Mouse (Mus musculus): ENCODE measurements around the gene Acd. TPM values are rescaled to one million over a fixed set of nuclear protein-coding genes. Genes with fewer than 3 reads are reported as not detected.

Gene Acd
- polyA plus RNA-seq, 1 experiment from 2014 or later, result 74.1 TPM

DNA sequence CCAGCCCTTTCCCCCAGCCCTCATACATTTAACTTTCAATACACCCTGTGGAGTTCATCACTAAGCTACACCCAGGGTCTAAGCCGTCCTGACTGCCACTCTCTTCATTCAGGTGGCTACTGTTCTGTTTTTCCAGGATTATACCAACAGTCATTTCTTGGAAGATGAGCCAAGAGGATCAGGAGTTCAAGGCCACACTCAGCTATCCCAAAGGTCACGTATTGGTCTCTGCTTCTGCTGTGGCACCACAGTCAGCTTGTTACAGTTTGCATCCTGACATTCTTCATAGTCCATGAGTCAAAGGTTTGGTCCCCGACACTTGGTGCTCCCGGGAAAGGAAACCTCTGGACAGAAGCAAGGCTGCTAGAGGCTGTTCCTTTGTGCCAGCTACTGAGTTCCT lies 18.7 kb upstream of the Acd start:
- Histone ChIP-seq H3K36me3 (ENCODE audit: control insufficient read depth, insufficient read depth, low read length) (0 out of 2 replicates have a peak, but pooled peaks cover 2% of the 10 kb centered on the region), H3K9ac (ENCODE audit: low read depth, low read length) (no peak overlapping the region), H3K4me1 (replicated peaks; ENCODE audit: control insufficient read depth, insufficient read depth, low read length) (no peaks in the 10 kb centered on the region), H3K4me2 (replicated peaks; ENCODE audit: low read depth, low read length) (no peak overlapping the region), H3K27me3 (ENCODE audit: control insufficient read depth, insufficient read depth, low read length) (no peaks in the 10 kb centered on the region), H3K9me3 (ENCODE audit: control insufficient read depth, low read length) (no peaks in the 10 kb centered on the region), H3K27ac (ENCODE audit: low read depth, low read length) (no peak overlapping the region), H3K4me3 (ENCODE audit: low read depth, low read length) (no peak overlapping the region)
- ATAC-seq (ENCODE audit: low FRiP score), result no peak
- WGBS, result 87% methylated on average over 4 of the region's 4 CpGs
- no peak for DNase-seq (ENCODE audit: low spot score)

DNA sequence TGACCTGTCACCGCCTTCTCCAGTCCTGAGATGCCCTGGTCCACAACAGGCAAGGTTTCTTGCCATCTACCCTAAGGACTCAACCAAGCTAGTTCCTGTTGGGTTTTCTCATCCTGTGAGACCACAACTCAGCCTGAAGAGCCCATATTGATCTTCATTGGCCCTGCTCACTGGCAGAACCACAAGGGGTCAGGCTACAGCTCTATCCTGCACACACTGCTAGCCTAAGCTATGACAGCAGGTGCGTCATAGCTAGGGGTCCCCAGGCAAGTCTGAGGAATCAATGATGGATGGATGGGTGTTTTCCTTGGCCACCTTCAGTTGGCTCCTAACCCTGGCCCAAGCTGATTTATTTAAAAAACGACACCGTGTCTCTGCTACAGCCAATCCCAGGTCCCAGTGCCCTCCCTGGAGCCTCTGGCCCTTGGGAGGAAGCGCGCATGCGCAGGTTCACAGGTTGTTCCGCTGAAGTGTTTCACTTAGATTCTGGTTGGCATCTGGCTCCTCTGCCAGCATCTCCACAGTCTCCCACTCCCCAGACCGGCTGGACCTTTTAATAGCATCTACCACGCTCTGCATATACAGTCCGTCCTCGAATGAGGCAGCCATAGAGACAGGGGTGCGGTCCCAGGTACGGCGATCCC lies 15.5 kb upstream of the Acd start:
- 0 out of 2 replicates have a peak, but pooled peaks cover 2% of the 10 kb centered on the region for H3K36me3 ChIP-seq (ENCODE audit: control insufficient read depth, insufficient read depth, low read length)
- DNase-seq (ENCODE audit: low spot score) (no peak), ATAC-seq (ENCODE audit: low FRiP score) (no peak)
- no peak overlapping the region for H3K4me3 ChIP-seq (ENCODE audit: low read depth, low read length)
- H3K27me3 ChIP-seq (ENCODE audit: control insufficient read depth, insufficient read depth, low read length), result no peaks in the 10 kb centered on the region
- H3K27ac ChIP-seq (ENCODE audit: low read depth, low read length), result no peak overlapping the region
- no peaks in the 10 kb centered on the region for H3K9me3 ChIP-seq (ENCODE audit: control insufficient read depth, low read length)
- no peak overlapping the region for H3K9ac ChIP-seq (ENCODE audit: low read depth, low read length)
- no peak overlapping the region for H3K4me2 ChIP-seq (replicated peaks; ENCODE audit: low read depth, low read length)
- 93% methylated on average over 15 of the region's 15 CpGs for WGBS
- no peaks in the 10 kb centered on the region for H3K4me1 ChIP-seq (replicated peaks; ENCODE audit: control insufficient read depth, insufficient read depth, low read length)

DNA sequence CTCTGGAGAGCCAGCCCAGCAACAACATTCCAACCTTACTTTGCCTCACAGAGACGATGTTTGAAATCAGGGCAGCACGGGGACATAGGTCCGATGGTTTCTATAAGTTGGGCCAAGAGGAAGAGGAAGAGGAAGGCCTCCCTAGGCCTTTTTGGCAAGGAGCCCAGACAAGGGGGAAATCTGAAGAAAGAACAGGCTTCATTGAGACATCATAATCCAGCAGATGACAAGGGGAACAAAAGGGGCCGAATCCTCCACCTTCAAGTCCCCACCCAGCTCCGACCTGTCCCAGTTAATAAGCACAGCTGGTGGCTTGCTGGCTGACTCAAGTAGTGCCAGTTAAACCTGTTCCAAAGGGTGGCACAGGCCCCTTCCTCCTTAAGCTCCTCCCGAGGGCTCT lies 14.1 kb upstream of the Acd start:
- H3K9me3 ChIP-seq (ENCODE audit: control insufficient read depth, low read length), result no peaks in the 10 kb centered on the region
- DNase-seq (ENCODE audit: low spot score), result no peak
- ATAC-seq (ENCODE audit: low FRiP score), result no peak
- H3K27ac ChIP-seq (ENCODE audit: low read depth, low read length), result no peak overlapping the region
- 82% methylated on average over 6 of the region's 6 CpGs for WGBS
- no peak overlapping the region for H3K4me2 ChIP-seq (replicated peaks; ENCODE audit: low read depth, low read length)
- H3K4me3 ChIP-seq (ENCODE audit: low read depth, low read length), result no peak overlapping the region
- H3K36me3 ChIP-seq (ENCODE audit: control insufficient read depth, insufficient read depth, low read length), result 0 out of 2 replicates have a peak, but pooled peaks cover 2% of the 10 kb centered on the region
- H3K9ac ChIP-seq (ENCODE audit: low read depth, low read length), result no peak overlapping the region
- no peaks in the 10 kb centered on the region for H3K27me3 ChIP-seq (ENCODE audit: control insufficient read depth, insufficient read depth, low read length)
- H3K4me1 ChIP-seq (replicated peaks; ENCODE audit: control insufficient read depth, insufficient read depth, low read length), result no peaks in the 10 kb centered on the region

DNA sequence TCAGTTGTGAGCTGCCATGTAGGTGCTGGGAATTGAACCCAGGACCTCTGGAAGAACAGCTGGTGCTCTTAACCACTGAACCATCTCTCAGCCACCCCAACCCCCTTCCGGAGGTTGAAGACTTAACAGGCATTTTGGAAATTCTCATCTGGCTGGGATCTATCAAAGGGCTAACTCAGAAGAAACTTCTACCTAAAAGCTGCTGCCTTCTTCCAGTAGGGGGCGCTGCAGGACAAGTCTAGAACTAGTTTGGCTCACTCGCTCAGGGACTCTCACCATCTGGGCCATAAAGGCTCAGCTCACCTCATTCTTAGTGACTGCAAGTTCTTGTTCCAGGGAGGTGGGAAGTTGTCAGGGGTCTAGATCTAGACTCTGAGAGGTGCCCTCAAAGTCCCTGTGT lies 13.2 kb upstream of the Acd start:
- ATAC-seq (ENCODE audit: low FRiP score) (peak; percentile 43), DNase-seq (ENCODE audit: low spot score) (peak; percentile 93)
- H3K4me1 ChIP-seq (replicated peaks; ENCODE audit: control insufficient read depth, insufficient read depth, low read length), result no peaks in the 10 kb centered on the region
- 0 out of 2 replicates have a peak, but pooled peaks cover 2% of the 10 kb centered on the region for H3K36me3 ChIP-seq (ENCODE audit: control insufficient read depth, insufficient read depth, low read length)
- no peak overlapping the region for H3K27ac ChIP-seq (ENCODE audit: low read depth, low read length)
- H3K27me3 ChIP-seq (ENCODE audit: control insufficient read depth, insufficient read depth, low read length), result no peaks in the 10 kb centered on the region
- no peak overlapping the region for H3K4me3 ChIP-seq (ENCODE audit: low read depth, low read length)
- no peak overlapping the region for H3K9ac ChIP-seq (ENCODE audit: low read depth, low read length)
- no peaks in the 10 kb centered on the region for H3K9me3 ChIP-seq (ENCODE audit: control insufficient read depth, low read length)
- WGBS, result 5% methylated on average over 3 of the region's 3 CpGs
- no peak overlapping the region for H3K4me2 ChIP-seq (replicated peaks; ENCODE audit: low read depth, low read length)

- no peak overlapping the region for H3K4me3 ChIP-seq (ENCODE audit: low read depth, low read length)
- no peak overlapping the region for H3K27ac ChIP-seq (ENCODE audit: low read depth, low read length)
- H3K9me3 ChIP-seq (ENCODE audit: control insufficient read depth, low read length), result no peaks in the 10 kb centered on the region
- no peaks in the 10 kb centered on the region for H3K27me3 ChIP-seq (ENCODE audit: control insufficient read depth, insufficient read depth, low read length)
- 0 out of 2 replicates have a peak, but pooled peaks cover 2% of the 10 kb centered on the region for H3K36me3 ChIP-seq (ENCODE audit: control insufficient read depth, insufficient read depth, low read length)
- no peak overlapping the region for H3K9ac ChIP-seq (ENCODE audit: low read depth, low read length)
- H3K4me1 ChIP-seq (replicated peaks; ENCODE audit: control insufficient read depth, insufficient read depth, low read length), result no peaks in the 10 kb centered on the region; the same call in 1 of the 2 replicates
- ATAC-seq (ENCODE audit: low FRiP score), result no peak
- DNase-seq (ENCODE audit: low spot score), result no peak
- no peak overlapping the region for H3K4me2 ChIP-seq (replicated peaks; ENCODE audit: low read depth, low read length)
- WGBS, result 84% methylated on average over 3 of the region's 3 CpGs
Observed at GRCm38 (mm10) chr8:105712286-105712685, 11.4 kb upstream of the Acd start.

DNA sequence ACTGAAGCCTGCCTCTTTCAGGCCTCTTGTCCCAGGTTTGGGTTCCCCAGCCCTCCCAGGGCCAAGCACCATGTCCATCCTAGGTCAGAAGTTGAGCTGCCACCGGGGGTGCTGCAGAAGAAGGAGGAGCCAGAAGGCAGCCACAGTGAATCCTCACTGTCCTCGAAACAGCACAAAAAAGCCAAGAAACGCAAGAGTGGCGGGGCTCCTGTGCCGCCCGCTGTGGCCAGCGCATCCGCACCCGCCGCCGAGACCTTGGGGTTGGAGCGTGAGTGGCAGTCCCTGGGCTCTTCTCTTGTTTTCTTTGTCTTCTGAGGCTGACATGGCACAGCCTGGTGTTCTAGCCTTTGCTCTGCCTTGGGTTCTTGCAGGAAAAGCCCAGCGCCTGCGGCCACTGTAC lies 8.4 kb upstream of the Acd start:
- Histone ChIP-seq H3K27ac (ENCODE audit: low read depth, low read length) (no peak overlapping the region), H3K9me3 (ENCODE audit: control insufficient read depth, low read length) (no peaks in the 10 kb centered on the region), H3K36me3 (ENCODE audit: control insufficient read depth, insufficient read depth, low read length) (no peaks in the 10 kb centered on the region), H3K4me3 (ENCODE audit: low read depth, low read length) (no peak overlapping the region), H3K4me2 (replicated peaks; ENCODE audit: low read depth, low read length) (no peak overlapping the region), H3K27me3 (ENCODE audit: control insufficient read depth, insufficient read depth, low read length) (no peaks in the 10 kb centered on the region), H3K9ac (ENCODE audit: low read depth, low read length) (no peak overlapping the region), H3K4me1 (replicated peaks; ENCODE audit: control insufficient read depth, insufficient read depth, low read length) (no peaks in the 10 kb centered on the region; the same call in 1 of the 2 replicates)
- WGBS, result 63% methylated on average over 14 of the region's 14 CpGs
- DNase-seq (ENCODE audit: low spot score) (no peak), ATAC-seq (ENCODE audit: low FRiP score) (no peak)

DNA sequence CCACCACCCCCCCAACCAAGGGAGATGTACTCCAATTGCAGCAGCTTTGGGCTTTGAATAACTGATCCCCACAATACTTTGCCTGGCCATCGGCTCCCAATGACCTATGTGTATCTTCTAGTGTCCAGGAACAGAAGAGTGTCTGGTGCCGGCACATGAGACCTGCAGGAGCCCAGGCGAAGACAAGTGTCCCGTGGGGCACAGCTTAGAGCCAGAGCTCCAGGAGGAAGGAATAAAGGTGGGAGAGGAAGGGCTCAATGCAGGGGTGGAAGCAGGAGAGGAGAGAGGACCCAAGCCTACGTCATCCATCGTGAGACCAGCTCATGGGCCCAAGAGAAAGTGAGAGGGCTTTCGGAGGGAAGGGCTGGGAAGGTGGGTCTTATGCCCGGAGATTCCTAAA lies 7.8 kb upstream of the Acd start:
- Histone ChIP-seq H3K36me3 (ENCODE audit: control insufficient read depth, insufficient read depth, low read length) (no peaks in the 10 kb centered on the region), H3K4me1 (replicated peaks; ENCODE audit: control insufficient read depth, insufficient read depth, low read length) (no peaks in the 10 kb centered on the region; the same call in 1 of the 2 replicates), H3K27me3 (ENCODE audit: control insufficient read depth, insufficient read depth, low read length) (no peaks in the 10 kb centered on the region), H3K4me3 (ENCODE audit: low read depth, low read length) (no peak overlapping the region), H3K9me3 (ENCODE audit: control insufficient read depth, low read length) (no peaks in the 10 kb centered on the region), H3K9ac (ENCODE audit: low read depth, low read length) (no peak overlapping the region), H3K27ac (ENCODE audit: low read depth, low read length) (no peak overlapping the region), H3K4me2 (replicated peaks; ENCODE audit: low read depth, low read length) (no peak overlapping the region)
- 95% methylated on average over 8 of the region's 8 CpGs for WGBS
- ATAC-seq (ENCODE audit: low FRiP score) (no peak), DNase-seq (ENCODE audit: low spot score) (no peak)

- H3K9ac ChIP-seq (ENCODE audit: low read depth, low read length), result peak within 1 kb of the TSS; percentile 70
- 1% methylated on average over 55 of the region's 55 CpGs for WGBS
- H3K36me3 ChIP-seq (ENCODE audit: control insufficient read depth, insufficient read depth, low read length), result no peaks in the 10 kb centered on the region
- peak within 1 kb of the TSS; percentile 67 for H3K4me3 ChIP-seq (ENCODE audit: low read depth, low read length)
- ATAC-seq (ENCODE audit: low FRiP score) (peak; percentile 90), DNase-seq (ENCODE audit: low spot score) (peak; percentile 95)
- H3K9me3 ChIP-seq (ENCODE audit: control insufficient read depth, low read length), result no peaks in the 10 kb centered on the region
- H3K27ac ChIP-seq (ENCODE audit: low read depth, low read length), result 0 out of 2 replicates have a peak within 1 kb of the TSS, but pooled peaks have one; percentile 24
- no peaks in the 10 kb centered on the region for H3K27me3 ChIP-seq (ENCODE audit: control insufficient read depth, insufficient read depth, low read length)
- no peaks in the 10 kb centered on the region; the same call in 1 of the 2 replicates for H3K4me1 ChIP-seq (replicated peaks; ENCODE audit: control insufficient read depth, insufficient read depth, low read length)
- H3K4me2 ChIP-seq (replicated peaks; ENCODE audit: low read depth, low read length), result peak within 1 kb of the TSS; percentile 90
Observed at GRCm38 (mm10) chr8:105707498-105708403, 6.8 kb upstream of the Acd start, which contains the start of the genes 4933405L10Rik and Enkd1. Gene 4933405L10Rik, plus strand, starts transcription at chr8:105707655. Gene Enkd1, minus strand, starts transcription at chr8:105708210.
